Mouse (Mus musculus) midbrain, embryonic 12.5 days (tissue): ENCODE data around the gene Ivd. TPM values are rescaled to one million over a fixed set of nuclear protein-coding genes. Genes with fewer than 3 reads are reported as not detected.

Experiments used
- ATAC-seq: fragments of 200-750 bp; cut with Nextera tagmentation; 2 replicates; pipeline ENCODE4 v1.8.0; 2017; ENCODE audit warnings: low read depth, moderate TSS enrichment, moderate library complexity; ENCODE audit not compliant: low FRiP score
- H3K27ac ChIP-seq: fragments of 300-500 bp; sonication (generic); replicated peaks from 2 replicates; pipeline ENCODE4 v1.5.1; 2016; ENCODE audit warnings: mild to moderate bottlenecking
- H3K27me3 ChIP-seq: fragments of 300-500 bp; sonication (generic); 2 replicates; pipeline ENCODE4 v1.6.1; 2016; ENCODE audit warnings: mild to moderate bottlenecking
- H3K36me3 ChIP-seq: fragments of 300-500 bp; sonication (generic); 2 replicates; pipeline ENCODE4 v1.6.1; 2016
- H3K4me1 ChIP-seq: fragments of 300-500 bp; sonication (generic); 2 replicates; pipeline ENCODE4 v1.6.1; 2016
- H3K4me2 ChIP-seq: fragments of 300-500 bp; sonication (generic); replicated peaks from 2 replicates; pipeline ENCODE4 v1.6.1; 2016; ENCODE audit warnings: mild to moderate bottlenecking, moderate library complexity
- H3K4me3 ChIP-seq: fragments of 300-500 bp; sonication (generic); 2 replicates; pipeline ENCODE4 v1.5.1; 2016; ENCODE audit warnings: mild to moderate bottlenecking
- H3K9ac ChIP-seq: fragments of 300-500 bp; sonication (generic); replicated peaks from 2 replicates; pipeline ENCODE4 v1.6.1; 2016; ENCODE audit warnings: mild to moderate bottlenecking, moderate library complexity
- H3K9me3 ChIP-seq: fragments of 300-500 bp; sonication (generic); 2 replicates; pipeline ENCODE4 v1.6.1; 2016; ENCODE audit warnings: mild to moderate bottlenecking
- WGBS: fragments of 180-500 bp; shearing (Covaris S2); methylation state at CpG from one replicate; pipeline ENCODE4 v1.1.7; 2016; 5-methylcytosine and 5-hydroxymethylcytosine counted together
- polyA plus RNA-seq: library from polyadenylated mRNA; unstranded; fragments of >200 nt; fragmentation: Nextera tagmentation; extraction: Ambion mirVana; gene quantifications from 2 replicates; pipeline ENCODE4 v1.2.1, GENCODE M21; 2016

The Ivd gene
- polyA plus RNA-seq, result 49.0 and 55.2 TPM in 2 replicates

GRCm38 (mm10) chr2:118861454-118862339 lies at the start of gene Ivd:
TSS of gene Ivd (plus strand) at chr2:118861954.
- Histone ChIP-seq H3K27ac (no peak within 1 kb of the TSS), H3K4me3 (peak within 1 kb of the TSS; percentile 61)
- WGBS, result under 1% methylated on average over 34 of the region's 34 CpGs

GRCm38 (mm10) chr2:118812724-118813123 lies 49.0 kb upstream of the Ivd start:
- Histone ChIP-seq H3K4me3 (no peak overlapping the region), H3K9me3 (no peaks in the 10 kb centered on the region), H3K27ac (no peak overlapping the region), H3K4me2 (no peak overlapping the region), H3K36me3 (peaks cover 6% of the 10 kb centered on the region), H3K27me3 (no peaks in the 10 kb centered on the region), H3K4me1 (peaks cover 22% of the 10 kb centered on the region), H3K9ac (no peak overlapping the region)
- ATAC-seq, result no peak
- 69% methylated on average over 1 of the region's 1 CpGs for WGBS

More at GRCm38 (mm10) chr2:118861454-118862339, at the start of gene Ivd:
- peaks cover 16% of the 10 kb centered on the region for H3K4me1 ChIP-seq
- H3K36me3 ChIP-seq, result no peaks in the 10 kb centered on the region
- no peaks in the 10 kb centered on the region for H3K27me3 ChIP-seq
- peak within 1 kb of the TSS; percentile 61 for H3K4me2 ChIP-seq
- no peaks in the 10 kb centered on the region for H3K9me3 ChIP-seq
- peak within 1 kb of the TSS; percentile 70 for H3K9ac ChIP-seq
- ATAC-seq, result peak; percentile 100

GRCm38 (mm10) chr2:118813981-118814836 lies 47.5 kb upstream of the Ivd start, which contains the start of gene Knstrn:
TSS of gene Knstrn (plus strand) at chr2:118814003.
- Histone ChIP-seq H3K36me3 (peaks cover 20% of the 10 kb centered on the region), H3K4me1 (peaks cover 22% of the 10 kb centered on the region), H3K4me3 (peak within 1 kb of the TSS; percentile 63), H3K4me2 (peak within 1 kb of the TSS; percentile 81), H3K9me3 (no peaks in the 10 kb centered on the region), H3K27ac (peak within 1 kb of the TSS; percentile 54; the same call in 1 of the 2 replicates), H3K9ac (peak within 1 kb of the TSS; percentile 59), H3K27me3 (no peaks in the 10 kb centered on the region)
- WGBS, result 1% methylated on average over 49 of the region's 49 CpGs
- ATAC-seq, result peak; percentile 96

- no peak for ATAC-seq
- Histone ChIP-seq H3K9me3 (no peaks in the 10 kb centered on the region), H3K36me3 (peaks cover 67% of the 10 kb centered on the region), H3K4me2 (no peak overlapping the region), H3K4me3 (no peak overlapping the region), H3K4me1 (no peaks in the 10 kb centered on the region), H3K27me3 (no peaks in the 10 kb centered on the region), H3K27ac (no peak overlapping the region), H3K9ac (no peak overlapping the region)
- 96% methylated on average over 5 of the region's 5 CpGs for WGBS
Measured at GRCm38 (mm10) chr2:118822800-118823199, 39.0 kb upstream of the Ivd start.

GRCm38 (mm10) chr2:118824396-118824795 lies 37.4 kb upstream of the Ivd start:
- WGBS, result 98% methylated on average over 4 of the region's 4 CpGs
- no peaks in the 10 kb centered on the region for H3K4me1 ChIP-seq
- no peak overlapping the region for H3K4me2 ChIP-seq
- H3K9ac ChIP-seq, result no peak overlapping the region
- no peak overlapping the region for H3K4me3 ChIP-seq
- H3K27me3 ChIP-seq, result no peaks in the 10 kb centered on the region
- peaks cover 64% of the 10 kb centered on the region for H3K36me3 ChIP-seq
- no peak for ATAC-seq
- no peaks in the 10 kb centered on the region for H3K9me3 ChIP-seq
- H3K27ac ChIP-seq, result no peak overlapping the region

- Histone ChIP-seq H3K27me3 (no peaks in the 10 kb centered on the region), H3K36me3 (peaks cover 83% of the 10 kb centered on the region), H3K9me3 (no peaks in the 10 kb centered on the region), H3K4me2 (no peak overlapping the region), H3K27ac (no peak overlapping the region), H3K4me3 (no peak overlapping the region), H3K9ac (no peak overlapping the region), H3K4me1 (no peaks in the 10 kb centered on the region)
- ATAC-seq, result no peak
- WGBS, result 94% methylated on average over 5 of the region's 5 CpGs
Measured at GRCm38 (mm10) chr2:118829096-118829495, 32.7 kb upstream of the Ivd start.

- Histone ChIP-seq H3K9me3 (no peaks in the 10 kb centered on the region), H3K27ac (no peak overlapping the region), H3K27me3 (no peaks in the 10 kb centered on the region), H3K4me2 (no peak overlapping the region), H3K4me1 (no peaks in the 10 kb centered on the region), H3K4me3 (no peak overlapping the region), H3K9ac (no peak overlapping the region), H3K36me3 (peaks cover 47% of the 10 kb centered on the region)
- ATAC-seq, result no peak
- WGBS, result 93% methylated on average over 6 of the region's 6 CpGs
Measured at GRCm38 (mm10) chr2:118834061-118834460, 27.7 kb upstream of the Ivd start.

GRCm38 (mm10) chr2:118835115-118835514 lies 26.6 kb upstream of the Ivd start:
- no peak overlapping the region for H3K4me3 ChIP-seq
- no peaks in the 10 kb centered on the region for H3K27me3 ChIP-seq
- H3K36me3 ChIP-seq, result peaks cover 44% of the 10 kb centered on the region
- no peaks in the 10 kb centered on the region for H3K9me3 ChIP-seq
- H3K9ac ChIP-seq, result no peak overlapping the region
- no peaks in the 10 kb centered on the region for H3K4me1 ChIP-seq
- WGBS, result 88% methylated on average over 6 of the region's 6 CpGs
- H3K27ac ChIP-seq, result no peak overlapping the region
- H3K4me2 ChIP-seq, result no peak overlapping the region
- ATAC-seq, result no peak

GRCm38 (mm10) chr2:118838330-118838729 lies 23.4 kb upstream of the Ivd start:
- no peaks in the 10 kb centered on the region for H3K27me3 ChIP-seq
- H3K9me3 ChIP-seq, result no peaks in the 10 kb centered on the region
- no peak overlapping the region for H3K4me2 ChIP-seq
- no peak overlapping the region for H3K27ac ChIP-seq
- 58% methylated on average over 5 of the region's 5 CpGs for WGBS
- no peak overlapping the region for H3K4me3 ChIP-seq
- H3K36me3 ChIP-seq, result peaks cover 15% of the 10 kb centered on the region
- no peak overlapping the region for H3K9ac ChIP-seq
- H3K4me1 ChIP-seq, result no peaks in the 10 kb centered on the region
- no peak for ATAC-seq

GRCm38 (mm10) chr2:118841186-118841585 lies 20.6 kb upstream of the Ivd start:
- WGBS, result 79% methylated on average over 5 of the region's 5 CpGs
- H3K4me1 ChIP-seq, result no peaks in the 10 kb centered on the region
- no peak overlapping the region for H3K4me3 ChIP-seq
- ATAC-seq, result no peak
- H3K4me2 ChIP-seq, result no peak overlapping the region
- H3K27me3 ChIP-seq, result no peaks in the 10 kb centered on the region
- no peaks in the 10 kb centered on the region for H3K36me3 ChIP-seq
- no peak overlapping the region for H3K27ac ChIP-seq
- no peak overlapping the region for H3K9ac ChIP-seq
- H3K9me3 ChIP-seq, result no peaks in the 10 kb centered on the region

GRCm38 (mm10) chr2:118841774-118842173 lies 20.0 kb upstream of the Ivd start:
- Histone ChIP-seq H3K9ac (no peak overlapping the region), H3K4me2 (no peak overlapping the region), H3K27me3 (no peaks in the 10 kb centered on the region), H3K36me3 (no peaks in the 10 kb centered on the region), H3K4me3 (no peak overlapping the region), H3K27ac (no peak overlapping the region), H3K9me3 (no peaks in the 10 kb centered on the region), H3K4me1 (no peaks in the 10 kb centered on the region)
- ATAC-seq, result no peak
- 88% methylated on average over 4 of the region's 4 CpGs for WGBS

GRCm38 (mm10) chr2:118844427-118844826 lies 17.3 kb upstream of the Ivd start:
- Histone ChIP-seq H3K4me3 (no peak overlapping the region), H3K36me3 (no peaks in the 10 kb centered on the region), H3K27ac (no peak overlapping the region), H3K9me3 (no peaks in the 10 kb centered on the region), H3K4me1 (no peaks in the 10 kb centered on the region), H3K4me2 (no peak overlapping the region), H3K9ac (no peak overlapping the region), H3K27me3 (no peaks in the 10 kb centered on the region)
- ATAC-seq, result no peak
- 87% methylated on average over 3 of the region's 3 CpGs for WGBS
